Mouse (Mus musculus) liver, adult (tissue): ENCODE data around the gene Hsd17b2.

Experiments used
- GATA4 ChIP-seq: IDR thresholded peaks from 2 replicates; pipeline ENCODE4 v1.6.1; 2014; ENCODE audit warnings: mild to moderate bottlenecking, low read length; ENCODE audit not compliant: insufficient replicate concordance

The Hsd17b2 gene

GRCm38 (mm10) chr8:117695636-117696035 is 6.1 kb upstream of the Hsd17b2 start:
- TF ChIP-seq GATA4: peak; percentile 98

GRCm38 (mm10) chr8:117697248-117697647 is 4.5 kb upstream of the Hsd17b2 start:
- no peak for TF ChIP-seq GATA4

- TF ChIP-seq GATA4: peak; percentile 73; the same call in 1 of the 2 replicates
Measured at GRCm38 (mm10) chr8:117700699-117701098, 1.0 kb upstream of the Hsd17b2 start.

- no peak for TF ChIP-seq GATA4
Measured at GRCm38 (mm10) chr8:117701246-117701645, 458 bp upstream of the Hsd17b2 start.

GRCm38 (mm10) chr8:117702701-117703100 is 997 bp downstream of the Hsd17b2 start:
- no peak for TF ChIP-seq GATA4

- no peak for TF ChIP-seq GATA4
Measured at GRCm38 (mm10) chr8:117706141-117706540, 4.4 kb downstream of the Hsd17b2 start.

GRCm38 (mm10) chr8:117712226-117712625 is 10.5 kb downstream of the Hsd17b2 start:
- no peak for TF ChIP-seq GATA4

- TF ChIP-seq GATA4: peak; percentile 86; the same call in 1 of the 2 replicates
Measured at GRCm38 (mm10) chr8:117714604-117715003, 12.9 kb downstream of the Hsd17b2 start.

GRCm38 (mm10) chr8:117715896-117716295 is 14.2 kb downstream of the Hsd17b2 start:
- TF ChIP-seq GATA4: no peak

GRCm38 (mm10) chr8:117718152-117718860 is 16.6 kb downstream of the Hsd17b2 start:
- peak; percentile 36; the same call in 1 of the 2 replicates for TF ChIP-seq GATA4

GRCm38 (mm10) chr8:117726467-117726866 is 24.8 kb downstream of the Hsd17b2 start:
- TF ChIP-seq GATA4: no peak

- TF ChIP-seq GATA4: no peak
Measured at GRCm38 (mm10) chr8:117727561-117727960, 25.9 kb downstream of the Hsd17b2 start.

- TF ChIP-seq GATA4: no peak
Measured at GRCm38 (mm10) chr8:117728234-117728633, 26.5 kb downstream of the Hsd17b2 start.

- no peak for TF ChIP-seq GATA4
Measured at GRCm38 (mm10) chr8:117730980-117731379, 29.3 kb downstream of the Hsd17b2 start.

- TF ChIP-seq GATA4: no peak
Measured at GRCm38 (mm10) chr8:117736657-117737175, 35.0 kb downstream of the Hsd17b2 start.

- TF ChIP-seq GATA4: no peak
Measured at GRCm38 (mm10) chr8:117740387-117740998, 38.8 kb downstream of the Hsd17b2 start.
